In genomic region chr5:91198620-91199019, GRCm38 (mm10) we compare ENCODE assay signal across 9 mouse cellular contexts. TPM values are rescaled to one million over a fixed set of nuclear protein-coding genes. Genes with fewer than 3 reads are reported as not detected.
DNase-seq lines count a peak whose midpoint lies in the region; ATAC-seq and TF ChIP-seq lines count a peak whose summit lies in the region.
"Had no signal": no experiment of that assay in that cellular context is flagged by ENCODE, and none has a peak within 500 bp of the region (broad histone marks: within the 10 kb centered on the region; RNA-seq: fewer than 3 reads in every experiment).

No protein-coding gene starts in this region.

- no peaks in the 10 kb centered on the region for H3K9me3 ChIP-seq in heart, embryonic 16.5 days (replicated peaks; ENCODE audit: control insufficient read depth, low read length)
- no peaks in the 10 kb centered on the region for H3K9me3 ChIP-seq in heart, embryonic 11.5 days (replicated peaks; ENCODE audit: control insufficient read depth, low read length)
- H3K9me3 ChIP-seq in forebrain, embryonic 12.5 days: no peaks in the 10 kb centered on the region
- H3K9me3 ChIP-seq: liver, embryonic 15.5 days had no signal

- 32% methylated on average over 7 of the region's 7 CpGs for WGBS in heart, embryonic 16.5 days
- 43% methylated on average over 7 of the region's 7 CpGs for WGBS in heart, embryonic 11.5 days (ENCODE audit: insufficient replicate concordance)
- 51% methylated on average over 7 of the region's 7 CpGs for WGBS in forebrain, embryonic 12.5 days
- WGBS in small intestine, adult 2 months: 20% methylated on average over 7 of the region's 7 CpGs

- ATAC-seq in heart, embryonic 16.5 days (replicated peaks; ENCODE audit: extremely low read depth, insufficient read depth, low FRiP score): no peak
- no peak for ATAC-seq in heart, embryonic 11.5 days (replicated peaks; ENCODE audit: insufficient number of reproducible peaks, low FRiP score, low TSS enrichment)
- ATAC-seq in forebrain, embryonic 12.5 days (ENCODE audit: low FRiP score): peak; percentile 61; the same call in 1 of the 2 replicates

- no peak for TF ChIP-seq POLR2A in small intestine, adult 2 months (IDR thresholded peaks at IDR 0.05; ENCODE audit: low read depth, low read length)

- no peak overlapping the region for H3K9ac ChIP-seq in heart, embryonic 16.5 days (ENCODE audit: low read length)
- H3K9ac ChIP-seq in heart, embryonic 11.5 days (ENCODE audit: low read depth, low read length): no peak overlapping the region
- H3K9ac ChIP-seq in forebrain, embryonic 12.5 days: no peak overlapping the region
- H3K9ac ChIP-seq: liver, embryonic 15.5 days had no signal

- no peak overlapping the region for H3K4me3 ChIP-seq in heart, embryonic 16.5 days (ENCODE audit: low read length)
- H3K4me3 ChIP-seq in heart, embryonic 11.5 days (ENCODE audit: low read depth, low read length): no peak overlapping the region
- no peak overlapping the region for H3K4me3 ChIP-seq in forebrain, embryonic 12.5 days (replicated peaks)
- H3K4me3 ChIP-seq in small intestine, adult 2 months (ENCODE audit: low read depth, low read length): no peak overlapping the region
- H3K4me3 ChIP-seq: liver, embryonic 15.5 days had no signal

- no peaks in the 10 kb centered on the region for H3K27me3 ChIP-seq in heart, embryonic 16.5 days (ENCODE audit: control insufficient read depth, insufficient read depth, low read length)
- no peaks in the 10 kb centered on the region for H3K27me3 ChIP-seq in heart, embryonic 11.5 days (ENCODE audit: control insufficient read depth, insufficient read depth, low read length)
- no peaks in the 10 kb centered on the region for H3K27me3 ChIP-seq in forebrain, embryonic 12.5 days
- H3K27me3 ChIP-seq in small intestine, adult 2 months (ENCODE audit: control insufficient read depth, insufficient read depth, low read length): no peaks in the 10 kb centered on the region
- H3K27me3 ChIP-seq: liver, embryonic 15.5 days had no signal

- peak overlapping the region; percentile 5; the same call in 1 of the 2 replicates for H3K4me2 ChIP-seq in heart, embryonic 16.5 days (ENCODE audit: low read depth, low read length)
- no peak overlapping the region for H3K4me2 ChIP-seq in heart, embryonic 11.5 days
- no peak overlapping the region for H3K4me2 ChIP-seq in forebrain, embryonic 12.5 days
- H3K4me2 ChIP-seq: liver, embryonic 15.5 days had no signal

- no peak overlapping the region for H3K27ac ChIP-seq in heart, embryonic 16.5 days (ENCODE audit: low read length)
- no peak overlapping the region for H3K27ac ChIP-seq in heart, embryonic 11.5 days (ENCODE audit: low read depth, low read length)
- no peak overlapping the region for H3K27ac ChIP-seq in forebrain, embryonic 12.5 days
- H3K27ac ChIP-seq in small intestine, adult 2 months (ENCODE audit: insufficient read depth, low read depth, low read length): no peak overlapping the region
- H3K27ac ChIP-seq: liver, embryonic 15.5 days had no signal

- peak; percentile 62; the same call in 1 of the 2 replicates for TF ChIP-seq CTCF in small intestine, adult 2 months (IDR thresholded peaks at IDR 0.05; ENCODE audit: extremely low read depth, insufficient read length, insufficient replicate concordance, low read depth, low read length)

- DNase-seq in MN1 (ENCODE audit: low spot score): peak; percentile 11
- DNase-seq in kidney, postnatal 25 days: peak; percentile 11 to 36
- DNase-seq in lung, postnatal 14 days: peak; percentile 15
- DNase-seq in natural killer cell, adult 2 months (ENCODE audit: low spot score in 2 of 2): no peak

- no peaks in the 10 kb centered on the region for H3K36me3 ChIP-seq in heart, embryonic 16.5 days (ENCODE audit: control insufficient read depth, insufficient read depth)
- no peaks in the 10 kb centered on the region for H3K36me3 ChIP-seq in heart, embryonic 11.5 days (ENCODE audit: control insufficient read depth, insufficient read depth, low read length)
- no peaks in the 10 kb centered on the region for H3K36me3 ChIP-seq in forebrain, embryonic 12.5 days (replicated peaks)
- no peaks in the 10 kb centered on the region for H3K36me3 ChIP-seq in small intestine, adult 2 months (ENCODE audit: control insufficient read depth, insufficient read depth, low read length)
- H3K36me3 ChIP-seq: liver, embryonic 15.5 days had no signal

- peaks cover 3% of the 10 kb centered on the region for H3K4me1 ChIP-seq in heart, embryonic 16.5 days (ENCODE audit: control insufficient read depth, insufficient read depth, low read length)
- no peaks in the 10 kb centered on the region for H3K4me1 ChIP-seq in heart, embryonic 11.5 days (ENCODE audit: control insufficient read depth, insufficient read depth, low read length)
- H3K4me1 ChIP-seq in forebrain, embryonic 12.5 days: no peaks in the 10 kb centered on the region
- H3K4me1 ChIP-seq in small intestine, adult 2 months (ENCODE audit: control insufficient read depth, insufficient read depth, insufficient read length, low read length): peaks cover 7% of the 10 kb centered on the region; the same call in 1 of the 2 replicates
- H3K4me1 ChIP-seq: liver, embryonic 15.5 days had no signal

RNA-seq across cellular contexts. Expression of gene Areg, which starts 59.2 kb away (rescaled TPM):
- 0.30 and 1.3 TPM in 2 replicates for polyA plus RNA-seq in heart, embryonic 16.5 days (2015; fragmentation: Nextera tagmentation; extraction: Ambion mirVana)
- 0.37 TPM in 1 of 2 replicates, not detected in the other for polyA plus RNA-seq in heart, embryonic 11.5 days (2014; fragmentation: Nextera tagmentation; extraction: Ambion mirVana)
- not detected in 2 replicates for polyA plus RNA-seq in forebrain, embryonic 12.5 days (2016; fragmentation: Nextera tagmentation; extraction: Ambion mirVana)
- polyA plus RNA-seq in small intestine, adult 2 months (2012; rRNA removed): 12.1 and 23.0 TPM in 2 replicates
- polyA plus RNA-seq: liver, embryonic 15.5 days had no signal

Comparison
In these comparisons a context has a peak if more than half of its experiments do, and no peak if none do; other contexts are left out.
1. DNase-seq: peak in MN1 (single experiment), kidney, postnatal 25 days (2 of 2) and lung, postnatal 14 days (single experiment); none in natural killer cell, adult 2 months (0 of 2).